In genomic region chr2:11149091-11149490, GRCm38 (mm10) we compare ENCODE assay signal across 17 mouse cellular contexts. TPM values are rescaled to one million over a fixed set of nuclear protein-coding genes. Genes with fewer than 3 reads are reported as not detected.
DNase-seq lines count a peak whose midpoint lies in the region.
"Had no signal": no experiment of that assay in that cellular context is flagged by ENCODE, and none has a peak within 500 bp of the region (broad histone marks: within the 10 kb centered on the region; RNA-seq: fewer than 3 reads in every experiment).

No protein-coding gene starts in this region.

- DNase-seq in cerebellum, adult 9-10 months = peak; percentile 7
- DNase-seq in cerebellum, adult 9-11 months = no peak
- DNase-seq in layer of hippocampus, adult 9-11 months = peak; percentile 57
- no peak for DNase-seq in layer of hippocampus, postnatal 14 days (ENCODE audit: low spot score in 2 of 2)
- DNase-seq in NIH3T3 (ENCODE audit: low read depth) = peak; percentile 7
- DNase-seq in fat pad, adult 2 months (ENCODE audit: extremely low read depth, low read depth, low spot score) = peak; percentile 16
- DNase-seq in thymus, postnatal 10 days (ENCODE audit: low spot score in 2 of 2) = no peak
- DNase-seq: B cell, adult 2 months; cerebellum, postnatal 10 days; heart, postnatal 36 days; kidney, adult 2 months; layer of hippocampus, postnatal 36 days; lung, postnatal 4 days; midbrain, embryonic 14.5 days; retina, postnatal 1 day; thymus, postnatal 36 days had no signal

RNA-seq across cellular contexts. Expression of gene Prkcq, which starts 22.8 kb away (rescaled TPM):
- total RNA-seq in layer of hippocampus, postnatal 14 days (2021) = 10 to 100 TPM; 14.3 to 15.2 TPM
- total RNA-seq: CH12.LX had no signal

Comparison
In these comparisons a context has a peak if more than half of its experiments do, and no peak if none do; other contexts are left out.
1. DNase-seq: peak in cerebellum, adult 9-10 months (single experiment), layer of hippocampus, adult 9-11 months (single experiment), NIH3T3 (single experiment) and fat pad, adult 2 months (single experiment); none in cerebellum, adult 9-11 months (single experiment), layer of hippocampus, postnatal 14 days (0 of 2) and thymus, postnatal 10 days (0 of 2).